Mouse (Mus musculus) left cerebral cortex, postnatal 25 days (tissue): ENCODE data around the gene Atp5g2. TPM values are rescaled to one million over a fixed set of nuclear protein-coding genes. Genes with fewer than 3 reads are reported as not detected.
"Not testable (repeated sequence)": the region's sequence is repeated elsewhere in the genome, so short reads cannot be mapped to it uniquely, and the experiment has no call there.

ENCODE experiments used
- DNase-seq, 2 experiments: peaks; one replicate each; pipeline ENCODE4 v3.0.0; 2022; ENCODE audit warnings: low spot score in 2 of 2, mixed read lengths in 1 of 2
- intact Hi-C: fragments of 180-260 bp; cut with DNase I; formaldehyde crosslinking; loops from one replicate; pipeline ENCODE4 v1.15.1; 2025
- total RNA-seq, 2 experiments: library from RNA; stranded (reverse); gene quantifications; 2 replicates each; pipeline ENCODE4 v1.2.3; 2021

Atp5g2 gene
- total RNA-seq, 2 experiments from 2014 or later = 11.6 to 14.2 TPM

DNA sequence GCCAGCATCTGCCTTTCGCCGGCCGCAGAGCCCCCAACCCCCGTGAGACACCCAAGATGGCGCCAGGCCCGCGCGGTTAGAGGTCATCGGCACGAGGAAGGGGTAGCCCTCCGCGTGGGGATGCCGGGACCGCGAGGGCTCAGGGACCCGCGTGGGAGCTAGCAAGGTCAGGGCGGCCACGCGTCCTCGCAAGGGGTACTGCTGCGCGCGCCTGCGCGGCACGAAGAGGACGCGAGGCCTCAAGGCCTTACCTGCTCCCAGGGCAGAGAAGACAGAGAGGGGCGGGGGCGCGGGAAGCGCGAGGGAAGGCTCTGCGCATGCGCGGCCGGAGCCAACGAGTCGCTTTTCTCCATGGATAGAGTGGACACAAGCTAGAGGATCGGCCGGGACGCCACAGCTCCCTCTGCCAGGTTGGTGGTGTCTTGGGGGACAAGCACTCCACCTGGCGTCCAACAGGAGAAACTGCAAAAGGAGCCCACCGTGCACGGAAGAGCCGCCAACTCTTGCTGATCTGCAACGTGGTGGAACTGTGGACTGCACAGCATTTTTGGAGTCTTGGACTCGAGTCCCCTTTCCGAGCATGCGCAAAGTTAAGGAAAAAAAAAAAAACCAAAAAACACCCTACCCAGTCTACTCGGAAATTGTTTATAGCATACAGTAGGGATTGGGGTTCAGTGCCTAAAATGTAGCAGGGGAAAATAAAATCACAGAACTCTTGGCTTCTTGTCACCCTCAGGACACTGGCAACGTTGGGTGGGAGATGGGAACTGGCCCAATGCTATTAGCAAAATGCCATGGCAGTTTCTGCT, 1.2 kb downstream of the Atp5g2 start:
- intact Hi-C loops = loop anchor here (1.0 to 2.0 kb wide), 4 partner anchors 46 to 153 kb away; partner anchors contain the start of genes Atf7, Gm28047 and Tarbp2
- DNase-seq = peak; percentile 98 to 99

DNA sequence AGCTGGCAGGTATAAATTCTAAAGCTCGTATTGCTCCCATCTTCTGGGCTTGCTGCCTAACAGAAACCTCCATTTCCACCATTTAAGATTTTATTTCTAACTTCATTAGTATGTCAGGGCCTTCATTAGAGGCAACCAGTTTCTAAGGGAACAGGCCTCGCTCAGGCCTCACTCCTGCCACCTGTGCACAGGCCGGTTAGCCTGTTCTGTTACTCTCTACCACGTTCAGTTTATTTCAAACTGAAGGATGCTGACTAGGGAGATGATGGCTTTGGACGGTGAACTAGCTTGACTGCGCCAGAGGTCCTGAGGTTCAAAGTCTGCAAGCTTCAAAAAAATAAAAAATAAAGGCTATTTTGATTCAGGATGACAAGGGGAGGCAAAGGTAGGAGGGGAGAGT, 1.9 kb downstream of the Atp5g2 start:
- peak; percentile 38 to 45 for DNase-seq
- intact Hi-C loops = loop anchor here (2.0 kb wide), 2 partner anchors 85 to 123 kb away; no protein-coding TSS in a partner anchor

DNA sequence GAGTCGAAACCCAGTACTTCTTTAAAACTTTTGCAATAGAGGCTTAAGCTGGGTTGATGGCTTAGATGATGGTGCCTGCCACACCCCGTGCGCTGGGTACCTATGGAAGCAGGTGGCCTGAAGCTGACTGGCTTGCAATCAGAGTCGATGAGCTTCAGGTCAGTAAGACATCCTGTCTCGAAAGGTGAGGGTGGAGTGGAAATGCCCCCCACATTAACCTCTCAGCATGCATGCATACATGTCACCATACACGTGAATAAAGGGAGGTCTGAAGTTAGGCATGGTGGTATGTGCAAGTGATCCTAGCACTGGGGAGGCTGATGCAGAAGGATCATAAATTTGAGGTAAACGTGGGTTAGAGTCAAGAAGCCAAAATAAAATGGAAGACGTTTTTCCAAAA, 2.6 kb downstream of the Atp5g2 start:
- no peak for DNase-seq
- intact Hi-C loops = no loop called here

DNA sequence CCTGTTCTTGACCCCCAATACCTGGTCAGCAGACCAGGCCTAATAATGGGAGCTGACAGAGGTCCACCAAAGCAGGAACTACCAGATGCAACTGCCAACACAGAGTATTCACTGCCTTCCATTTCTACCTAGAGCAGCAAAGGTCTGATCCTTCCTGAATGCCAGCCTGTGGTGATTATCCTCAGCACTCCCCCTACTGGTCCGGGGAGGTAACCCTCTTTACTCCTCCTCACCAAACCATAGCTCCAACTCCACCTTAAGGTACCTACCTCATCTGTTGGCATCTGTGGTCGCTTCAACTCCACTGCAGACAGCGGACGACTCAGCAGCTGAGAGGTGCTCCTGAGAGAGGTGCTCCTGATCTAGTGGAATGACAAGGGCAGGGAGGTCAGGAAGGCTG, 6.7 kb downstream of the Atp5g2 start:
- intact Hi-C loops = no loop called here
- peak; percentile 39 to 63 for DNase-seq

DNA sequence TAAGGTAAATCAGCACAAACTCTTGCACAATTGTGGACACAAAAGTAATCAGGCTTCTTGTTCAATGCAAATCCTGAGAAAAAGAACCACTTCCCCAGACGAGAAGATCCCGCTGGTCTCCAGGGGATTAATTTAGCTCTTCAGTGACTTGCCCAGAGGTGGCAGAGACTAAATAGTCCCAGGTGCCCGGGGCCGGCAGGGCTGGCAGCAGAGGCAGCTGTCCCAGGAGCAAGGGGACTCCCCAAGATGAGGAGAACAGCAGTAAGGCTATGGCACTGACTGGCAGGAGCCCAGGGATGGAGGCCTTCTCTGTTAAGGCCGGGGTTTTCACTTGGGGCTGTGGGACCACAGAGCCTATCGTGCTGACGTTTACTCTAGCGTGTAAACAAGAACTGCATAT, 8.3 kb downstream of the Atp5g2 start:
- intact Hi-C loops = no loop called here
- DNase-seq = no peak

DNA sequence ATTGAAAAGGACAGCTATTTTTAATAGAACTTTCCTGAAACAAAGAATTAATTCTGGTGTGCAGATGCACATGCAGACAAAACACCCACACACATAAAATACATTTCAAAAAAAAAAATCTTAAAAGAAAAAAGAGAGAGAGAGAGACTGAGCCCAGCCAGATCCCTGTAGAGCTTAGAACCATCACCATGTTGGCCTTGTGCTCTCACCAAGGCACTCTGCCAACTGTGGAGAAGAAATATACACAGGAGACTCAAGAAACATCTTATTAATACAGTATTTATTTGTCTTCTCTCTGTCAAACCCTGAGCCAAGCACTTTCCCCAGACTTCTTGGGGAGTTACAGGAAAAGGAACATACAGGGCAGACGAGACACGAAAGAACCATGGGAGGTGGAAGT, 9.6 kb downstream of the Atp5g2 start:
- intact Hi-C loops, DNase-seq: not testable (repeated sequence)

DNA sequence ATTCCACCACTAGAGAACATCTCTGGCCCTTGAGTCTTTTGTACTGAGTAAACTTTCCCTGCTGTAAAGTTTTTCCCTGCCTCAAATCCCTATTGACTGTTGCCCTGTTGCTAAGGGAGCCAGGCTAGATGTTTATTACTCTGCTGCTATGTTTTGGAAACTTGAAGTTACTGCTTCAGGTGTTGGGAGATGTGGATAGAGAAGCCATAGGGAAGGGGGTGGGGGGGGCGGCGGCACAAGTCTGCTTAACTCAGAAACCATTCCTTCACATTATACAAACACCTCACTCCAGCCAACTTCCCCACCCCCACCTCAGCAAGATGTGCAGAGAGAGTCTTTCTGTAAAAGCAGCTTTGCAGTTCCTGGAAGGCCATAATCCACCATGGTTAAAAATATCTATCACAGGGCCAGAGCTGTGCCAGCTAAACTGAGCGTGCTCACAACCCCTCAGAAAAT, 14.2 kb downstream of the Atp5g2 start:
- DNase-seq = peak in 1 of 2 experiments; percentile 72
- intact Hi-C loops = no loop called here

DNA sequence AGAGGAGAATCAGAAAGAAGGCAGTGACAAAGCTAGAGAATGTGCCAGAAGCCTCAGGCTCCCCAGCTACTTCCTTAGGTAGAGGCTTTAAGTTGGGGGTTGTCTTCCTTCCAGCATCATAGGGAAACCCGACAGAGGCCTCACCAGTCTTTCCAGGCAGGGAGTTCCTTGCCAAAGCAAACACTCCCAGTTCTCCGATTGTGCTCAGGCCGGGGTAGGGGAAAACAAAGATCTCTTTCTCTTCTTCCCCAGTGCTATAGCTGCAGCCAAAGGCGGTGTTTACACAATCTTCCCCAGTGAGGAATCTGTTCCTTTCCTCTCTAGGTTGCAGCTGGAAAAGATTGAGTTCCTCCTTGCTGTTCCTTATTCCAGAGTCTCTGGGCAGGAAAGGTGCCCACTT, 15.5 kb downstream of the Atp5g2 start:
- intact Hi-C loops = no loop called here
- DNase-seq = peak in 1 of 2 experiments; percentile 46

DNA sequence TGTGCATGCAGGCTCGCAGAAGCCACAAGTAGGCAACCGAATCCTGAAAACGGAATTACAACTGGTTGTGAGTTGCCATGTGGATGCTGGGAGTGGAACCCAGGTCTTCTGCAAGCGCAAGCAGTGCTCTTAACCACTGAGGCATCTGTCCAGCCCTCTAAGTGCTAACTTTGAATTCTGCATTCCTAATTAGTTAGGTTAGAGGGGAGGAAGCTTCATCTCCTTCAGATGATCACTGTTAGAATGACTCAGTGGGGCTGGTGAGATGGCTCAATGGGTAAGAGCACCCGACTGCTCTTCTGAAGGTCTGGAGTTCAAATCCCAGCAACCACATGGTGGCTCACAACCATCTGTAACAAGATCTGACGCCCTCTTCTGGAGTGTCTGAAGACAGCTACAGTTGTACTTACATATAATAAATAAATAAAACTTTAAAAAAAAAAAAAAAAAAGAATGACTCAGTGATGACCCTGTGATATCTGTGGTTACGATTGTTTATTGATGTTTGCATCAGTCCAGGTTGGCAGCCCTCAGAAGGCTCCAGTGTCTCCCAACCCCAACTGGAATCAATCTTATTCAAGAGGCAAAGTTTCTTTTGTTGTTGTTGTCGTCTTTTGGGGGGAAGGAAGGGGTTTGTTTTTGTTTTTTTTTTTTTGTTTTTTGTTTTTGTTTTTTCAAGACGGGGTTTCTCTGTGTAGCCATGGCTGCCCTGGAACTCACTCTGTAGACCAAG, 20.1 kb downstream of the Atp5g2 start:
- intact Hi-C loops, DNase-seq: not testable (repeated sequence)

DNA sequence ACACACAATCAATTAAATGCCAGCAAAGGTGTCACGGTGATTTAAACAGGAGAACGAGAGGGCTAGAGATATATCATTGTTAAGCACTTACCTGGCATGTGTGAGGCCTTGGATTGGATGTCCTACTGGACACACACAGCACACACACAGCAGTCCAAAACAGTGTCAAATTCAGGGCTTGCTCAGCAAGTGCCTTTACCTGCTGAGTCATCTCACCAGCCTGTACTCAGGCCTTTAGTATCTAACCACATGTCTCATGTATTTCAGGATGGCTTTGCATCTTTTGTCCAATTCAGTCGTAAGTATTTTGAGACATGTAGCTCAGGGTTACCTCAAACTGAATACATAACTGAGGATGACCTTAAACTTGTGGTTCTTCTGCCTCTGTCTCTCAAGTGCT, 21.0 kb downstream of the Atp5g2 start:
- DNase-seq = no peak
- intact Hi-C loops = no loop called here

DNA sequence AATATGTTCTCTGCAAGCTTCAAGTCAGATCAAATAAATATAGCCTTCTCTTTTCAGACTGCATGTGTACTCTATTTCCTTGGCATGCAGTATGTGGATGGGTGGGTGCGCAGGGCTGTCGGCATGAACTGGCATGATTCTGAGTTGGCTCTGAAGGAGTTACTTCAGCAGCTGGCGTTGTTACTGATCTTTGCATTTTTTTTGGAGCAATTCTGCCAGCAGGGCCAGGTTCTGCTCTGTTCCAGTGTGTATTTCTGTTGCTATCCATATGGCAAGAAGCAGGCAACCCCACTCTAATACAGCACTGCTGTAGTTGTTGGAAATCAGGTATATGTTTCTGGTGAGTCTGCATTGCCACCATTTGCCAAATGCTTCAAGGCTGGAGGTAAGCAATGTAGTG, 36.3 kb downstream of the Atp5g2 start:
- DNase-seq = peak; percentile 62 to 89
- intact Hi-C loops = no loop called here

DNA sequence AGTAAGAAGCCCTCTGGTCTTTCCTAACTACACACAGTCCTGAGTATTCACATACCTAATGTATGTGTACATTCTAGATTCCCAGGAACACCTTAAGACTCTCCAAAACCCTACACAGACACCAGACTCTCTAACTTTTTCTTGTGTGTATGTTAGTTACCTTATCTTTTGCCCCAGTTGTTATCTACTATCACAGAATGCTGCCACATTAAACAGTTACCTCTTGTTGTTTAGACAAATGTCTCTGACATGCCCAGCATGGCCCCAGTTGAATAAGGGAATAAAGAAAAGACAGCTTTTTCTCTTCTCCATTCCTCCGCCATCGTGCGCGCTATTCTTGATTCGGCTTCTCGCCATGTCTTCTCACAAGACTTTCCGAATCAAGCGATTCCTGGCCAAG, 37.5 kb downstream of the Atp5g2 start:
- intact Hi-C loops = no loop called here
- no peak for DNase-seq

DNA sequence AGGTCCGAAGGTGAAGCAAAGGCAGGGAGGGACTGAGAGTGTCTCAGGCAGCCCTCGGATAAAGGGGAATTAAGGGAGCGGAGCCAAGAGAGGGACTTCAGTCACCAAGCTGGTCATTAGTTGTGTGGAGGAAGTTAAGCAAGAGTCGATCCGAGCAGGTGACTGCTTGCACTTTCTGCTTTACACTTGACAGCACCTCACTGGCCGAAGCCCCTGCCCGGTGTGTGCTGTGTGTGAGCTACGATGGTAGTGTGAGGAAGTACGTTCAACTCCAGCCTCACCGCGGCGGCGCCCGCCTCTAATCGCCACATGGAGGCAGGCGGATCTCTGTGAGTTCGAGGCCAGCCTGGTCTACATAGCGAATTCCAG, 46.5 kb downstream of the Atp5g2 start:
- no peak for DNase-seq
- intact Hi-C loops = loop anchor here (1.0 to 2.0 kb wide), 2 partner anchors 46 to 79 kb away; no protein-coding TSS in a partner anchor

DNA sequence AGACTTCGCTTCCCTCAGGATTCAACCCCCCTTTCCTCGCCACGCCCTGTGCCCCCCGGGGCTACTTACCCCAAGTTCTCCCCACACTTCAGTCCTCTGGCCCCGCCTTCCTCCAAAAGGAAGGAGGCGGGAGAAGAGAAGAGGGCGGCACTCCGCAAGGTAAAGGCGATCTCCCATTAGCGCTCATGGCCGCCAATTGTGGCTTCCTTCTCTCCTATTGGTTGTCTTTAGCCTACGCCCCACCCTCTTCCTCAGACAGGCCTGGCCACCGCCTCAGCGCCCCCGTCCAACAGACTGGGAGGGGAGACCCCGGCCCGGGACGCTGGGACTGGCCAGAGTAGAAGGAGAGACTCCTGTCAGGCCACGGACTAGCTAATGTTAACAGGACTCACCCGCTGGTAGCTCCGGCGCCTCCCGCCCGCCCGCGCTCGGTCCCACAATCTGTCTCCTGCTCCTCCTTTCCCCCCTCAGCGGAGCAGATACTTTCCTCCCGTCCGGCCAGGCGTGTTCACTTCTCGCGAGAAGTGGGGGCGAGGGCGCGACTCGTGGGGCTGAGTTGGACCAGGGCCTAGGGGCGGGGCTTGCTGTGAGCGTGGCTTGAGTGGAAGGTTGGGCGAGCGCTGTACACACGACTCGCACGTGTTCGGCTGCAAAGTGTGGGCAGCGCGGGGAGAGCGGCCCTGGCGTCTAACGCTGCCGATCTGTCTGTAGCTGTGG, 47.0 kb downstream of the Atp5g2 start, which contains the start of the genes Gm28047 and Atf7:
TSS of gene Gm28047 (minus strand) at position 98 of the 717 bp plus-strand sequence.
TSS of gene Atf7 (minus strand) at position 495 of the 717 bp plus-strand sequence.
- peak; percentile 99 for DNase-seq
- intact Hi-C loops = loop anchor here (1.0 to 2.0 kb wide), 2 partner anchors 46 to 78 kb away; no protein-coding TSS in a partner anchor

DNA sequence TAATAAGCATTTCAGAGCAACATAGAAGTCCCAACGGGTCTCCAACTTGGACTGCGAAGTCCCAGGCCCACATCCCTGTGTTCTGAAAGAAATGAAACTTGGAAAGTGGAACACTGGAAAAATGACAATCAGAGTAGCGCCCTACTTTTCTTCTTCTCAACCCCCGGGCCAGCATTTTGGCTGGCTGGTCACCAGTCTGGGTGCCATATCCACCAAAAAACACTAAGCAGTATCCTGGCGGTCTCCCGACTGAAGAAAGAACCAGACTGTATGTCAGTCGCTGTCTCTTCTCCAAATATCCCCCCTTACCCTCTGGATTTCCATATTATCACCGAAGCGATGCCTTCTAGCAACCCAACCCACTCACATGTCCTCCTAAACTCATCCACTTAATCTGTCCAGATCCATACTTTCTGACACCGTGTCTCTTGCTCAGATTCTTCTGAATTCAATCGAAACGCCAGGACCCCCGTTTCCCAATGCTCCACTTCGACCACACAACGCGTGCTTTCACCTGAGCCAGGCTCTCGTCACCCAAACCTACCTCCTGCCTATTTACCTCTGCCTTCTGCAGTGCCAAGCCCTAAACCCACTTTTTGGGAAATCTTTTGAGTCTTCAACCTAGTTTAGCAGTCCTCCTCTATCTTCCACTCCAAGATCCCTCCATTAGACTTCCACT, 47.7 kb downstream of the Atp5g2 start:
- intact Hi-C loops = loop anchor here (2.0 kb wide), 1 partner anchor 78 kb away; no protein-coding TSS in a partner anchor
- DNase-seq = peak; percentile 14 to 40

DNA sequence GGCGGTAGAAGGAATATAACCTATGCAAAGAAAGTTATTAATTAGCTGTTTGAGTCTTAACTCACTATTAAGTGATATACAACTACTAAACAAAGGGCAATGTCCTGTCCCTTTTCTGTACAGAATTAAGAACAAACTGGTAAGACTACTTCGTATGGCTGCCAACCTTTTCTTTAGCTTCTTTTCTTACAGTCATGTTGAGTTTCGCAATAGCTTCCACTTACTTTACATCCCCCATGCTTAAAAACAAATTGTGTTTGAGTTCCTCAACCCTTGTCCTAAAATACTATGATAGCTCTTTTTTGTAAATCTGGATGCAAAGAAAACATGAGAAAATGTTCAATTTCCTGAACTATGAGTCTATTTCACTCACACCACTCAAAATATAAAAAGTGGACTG, 49.0 kb downstream of the Atp5g2 start:
- intact Hi-C loops = no loop called here
- DNase-seq = no peak

DNA sequence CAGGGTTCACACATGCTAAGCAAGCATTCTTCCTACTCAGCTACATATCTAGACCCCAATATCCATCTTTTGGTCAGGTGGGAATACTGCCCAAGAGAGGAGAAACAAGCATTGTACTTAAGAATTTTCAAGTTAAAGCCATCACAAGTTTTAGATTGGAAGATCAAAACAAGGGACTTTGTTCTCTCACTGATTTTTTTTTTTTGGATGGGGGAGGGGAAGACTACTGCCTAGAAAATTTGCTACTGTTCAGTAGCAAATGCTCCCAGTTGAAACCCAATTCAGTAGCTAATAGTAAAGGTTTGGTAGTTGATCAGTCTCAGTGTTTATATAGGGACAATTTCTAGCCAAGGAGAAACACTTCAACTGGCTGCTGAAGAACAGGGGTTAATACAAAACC, 49.6 kb downstream of the Atp5g2 start:
- intact Hi-C loops = no loop called here
- DNase-seq = no peak

DNA sequence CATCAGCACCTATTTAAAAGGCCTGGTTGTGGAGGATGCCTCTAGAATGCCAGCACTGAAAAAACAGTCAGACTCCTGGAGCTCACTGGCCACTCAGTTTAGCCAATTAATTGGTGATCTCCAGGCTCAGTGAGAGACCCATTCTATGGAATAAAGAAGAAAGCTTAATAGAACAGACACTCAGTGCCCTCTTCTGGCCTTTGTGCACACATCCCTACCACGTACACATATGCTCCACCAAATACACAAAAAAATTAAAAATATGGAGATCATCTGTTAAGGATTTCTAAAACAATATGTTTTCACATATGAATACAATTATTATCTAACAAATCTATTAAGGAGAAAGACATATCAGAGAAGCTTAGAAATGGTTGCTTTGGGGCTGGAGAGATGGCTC, 51.4 kb downstream of the Atp5g2 start:
- no peak for DNase-seq
- intact Hi-C loops = no loop called here

DNA sequence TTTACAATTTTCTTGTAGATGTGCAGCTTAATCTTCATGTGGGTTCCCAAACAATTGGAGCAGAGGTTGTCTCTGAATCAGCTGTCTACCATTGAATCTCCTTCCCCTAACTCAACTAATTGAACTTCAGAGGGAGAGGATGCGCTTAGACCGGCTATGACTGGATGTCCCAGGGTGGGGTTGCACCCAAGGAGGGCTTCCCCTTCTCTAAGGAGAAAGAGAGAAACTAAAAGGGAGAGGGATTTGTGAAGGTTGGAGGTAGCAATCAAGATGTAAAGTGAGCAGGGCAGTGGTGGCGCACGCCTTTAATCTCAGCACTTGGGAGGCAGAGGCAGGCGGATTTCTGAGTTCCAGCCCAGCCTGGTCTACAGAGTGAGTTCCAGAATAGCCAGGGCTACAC, 52.7 kb downstream of the Atp5g2 start:
- intact Hi-C loops = no loop called here
- no peak for DNase-seq
